Mouse (Mus musculus) heart, adult 2 months (tissue): ENCODE measurements at regions not wholly inside any gene's neighbourhood (a gene's known extent, or its start where the extent isn't known, plus 50 kb on each side); places are given as distances from the start of the nearest gene placed in this dataset.

Experiments used
- CTCF ChIP-seq: fragments of 200-600 bp; IDR thresholded peaks from 2 replicates; pipeline ENCODE4 v1.8.1; 2022; ENCODE audit warnings: antibody characterized with exemption, mild to moderate bottlenecking, moderate library complexity
- EP300 ChIP-seq: fragments of 200-500 bp; IDR thresholded peaks from 2 replicates; pipeline ENCODE4 v1.6.1; 2011; ENCODE audit warnings: low read depth, low read length, control low read depth; ENCODE audit not compliant: insufficient read depth
- POLR2A ChIP-seq: fragments of 200-500 bp; IDR thresholded peaks from 2 replicates; pipeline ENCODE4 v1.6.1; 2011; ENCODE audit warnings: mild to moderate bottlenecking, low read depth, low read length, control low read depth; ENCODE audit not compliant: insufficient read depth

DNA sequence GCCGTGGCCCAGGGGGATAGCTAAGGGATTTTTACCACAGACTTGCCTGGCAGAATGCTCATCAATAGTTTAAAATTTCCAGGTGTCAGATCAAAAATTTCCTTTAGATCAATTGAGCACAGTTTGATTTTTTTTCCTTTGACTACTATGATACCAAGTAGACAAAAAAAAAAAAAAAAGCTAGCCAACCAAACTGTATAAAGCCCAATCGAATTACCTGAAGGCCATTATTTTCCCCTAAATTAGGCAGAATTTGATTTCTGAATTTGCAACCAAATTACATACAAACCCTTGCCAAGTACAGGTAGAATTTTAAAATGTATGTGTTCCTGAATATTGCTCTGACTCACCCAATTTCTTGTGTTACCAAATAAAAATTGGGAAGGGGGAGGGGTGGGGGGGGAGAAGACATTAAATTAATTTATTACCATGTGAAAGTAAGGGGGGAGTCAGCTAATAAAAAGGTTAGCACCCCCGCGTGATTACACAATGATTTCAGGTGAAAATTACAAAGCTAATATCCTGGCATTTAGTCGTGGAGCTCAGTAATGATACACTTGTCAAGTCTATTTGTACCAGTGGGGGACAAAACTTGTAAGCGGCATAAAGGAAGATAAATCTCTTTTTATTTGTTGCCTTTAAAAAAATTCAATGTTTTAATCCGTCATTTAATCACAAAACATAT lies 66.7 kb upstream of the Ppara start:
- TF ChIP-seq POLR2A (no peak), CTCF (no peak), EP300 (no peak)
